Comparison of ENCODE assay signal across 8 mouse cellular contexts in genomic region chr12:80146227-80147223, GRCm38 (mm10). TPM values are rescaled to one million over a fixed set of nuclear protein-coding genes. Genes with fewer than 3 reads are reported as not detected.
A peak's percentile ranks its signal among the peaks of the same experiment; 100 is the strongest.
DNase-seq lines count a peak whose midpoint lies in the region; ATAC-seq and TF ChIP-seq lines count a peak whose summit lies in the region.

No protein-coding gene starts in this region.

- peak; percentile 71 for ATAC-seq in forebrain, postnatal 0 days
- peak; percentile 61; the same call in 1 of the 2 replicates for ATAC-seq in limb, embryonic 12.5 days (ENCODE audit: insufficient number of reproducible peaks, insufficient read depth, low FRiP score, low TSS enrichment, low read depth)
- ATAC-seq in midbrain, embryonic 14.5 days (ENCODE audit: low FRiP score, low TSS enrichment), result no peak
- ATAC-seq in stomach, embryonic 15.5 days (ENCODE audit: insufficient read depth, low FRiP score, low read depth), result peak; percentile 67

- no peak overlapping the region for H3K27ac ChIP-seq in cerebellum, adult 2 months (ENCODE audit: insufficient read depth, low read length)
- 0 out of 2 replicates have a peak overlapping the region, but pooled peaks have one; percentile 40 for H3K27ac ChIP-seq in forebrain, postnatal 0 days (ENCODE audit: low read depth, low read length)
- peak overlapping the region; percentile 35; the same call in 1 of the 2 replicates for H3K27ac ChIP-seq in limb, embryonic 12.5 days
- no peak overlapping the region for H3K27ac ChIP-seq in midbrain, embryonic 14.5 days (replicated peaks; ENCODE audit: low read depth, low read length)
- peak overlapping the region; percentile 73 for H3K27ac ChIP-seq in stomach, embryonic 15.5 days

- no peaks in the 10 kb centered on the region for H3K9me3 ChIP-seq in forebrain, postnatal 0 days (ENCODE audit: low read length)
- H3K9me3 ChIP-seq in limb, embryonic 12.5 days, result no peaks in the 10 kb centered on the region
- no peaks in the 10 kb centered on the region for H3K9me3 ChIP-seq in midbrain, embryonic 14.5 days (ENCODE audit: control insufficient read depth, low read length)
- no peaks in the 10 kb centered on the region for H3K9me3 ChIP-seq in stomach, embryonic 15.5 days

- peak; percentile 76 for TF ChIP-seq CTCF in cerebellum, adult 2 months (IDR thresholded peaks at IDR 0.05; ENCODE audit: borderline replicate concordance, insufficient read depth, low read depth, low read length)
- peak; percentile 87 for TF ChIP-seq CTCF in forebrain, postnatal 0 days (IDR thresholded peaks at IDR 0.05; ENCODE audit: low read depth)

- 42% methylated on average over 21 of the region's 21 CpGs for WGBS in cerebellum, adult 2 months
- 44% methylated on average over 21 of the region's 21 CpGs for WGBS in forebrain, postnatal 0 days
- 28% methylated on average over 21 of the region's 21 CpGs for WGBS in limb, embryonic 12.5 days
- WGBS in midbrain, embryonic 14.5 days, result 50% methylated on average over 21 of the region's 21 CpGs
- WGBS in stomach, embryonic 15.5 days, result 28% methylated on average over 21 of the region's 21 CpGs

- H3K4me3 ChIP-seq in cerebellum, adult 2 months (replicated peaks; ENCODE audit: insufficient read depth, low read depth, low read length), result no peak overlapping the region
- no peak overlapping the region for H3K4me3 ChIP-seq in forebrain, postnatal 0 days (ENCODE audit: low read depth, low read length)
- H3K4me3 ChIP-seq in limb, embryonic 12.5 days (replicated peaks), result no peak overlapping the region
- H3K4me3 ChIP-seq in midbrain, embryonic 14.5 days (replicated peaks; ENCODE audit: low read depth, low read length), result no peak overlapping the region
- H3K4me3 ChIP-seq in stomach, embryonic 15.5 days (replicated peaks), result no peak overlapping the region

- H3K9ac ChIP-seq in forebrain, postnatal 0 days, result no peak overlapping the region; the same call in 1 of the 2 replicates
- no peak overlapping the region for H3K9ac ChIP-seq in limb, embryonic 12.5 days (replicated peaks)
- H3K9ac ChIP-seq in midbrain, embryonic 14.5 days (replicated peaks; ENCODE audit: low read length), result no peak overlapping the region
- H3K9ac ChIP-seq in stomach, embryonic 15.5 days, result no peak overlapping the region

- no peaks in the 10 kb centered on the region for H3K4me1 ChIP-seq in cerebellum, adult 2 months (ENCODE audit: control insufficient read depth, insufficient read depth, low read length)
- H3K4me1 ChIP-seq in forebrain, postnatal 0 days (ENCODE audit: insufficient read depth), result peaks cover 8% of the 10 kb centered on the region
- peaks cover 3% of the 10 kb centered on the region; the same call in 1 of the 2 replicates for H3K4me1 ChIP-seq in limb, embryonic 12.5 days (replicated peaks)
- H3K4me1 ChIP-seq in midbrain, embryonic 14.5 days (ENCODE audit: control insufficient read depth, insufficient read depth, low read length), result 0 out of 2 replicates have a peak, but pooled peaks cover 3% of the 10 kb centered on the region
- peaks cover 6% of the 10 kb centered on the region for H3K4me1 ChIP-seq in stomach, embryonic 15.5 days

- TF ChIP-seq POLR2A in cerebellum, adult 2 months (IDR thresholded peaks at IDR 0.05; ENCODE audit: borderline replicate concordance, insufficient read depth, low read length), result no peak

- peak; percentile 72 for DNase-seq in ovary, postnatal 36 days (ENCODE audit: low spot score)
- no peak for DNase-seq in ovary, adult 18-20 months (ENCODE audit: low spot score)
- DNase-seq in cerebellum, adult 2 months, result peak; percentile 56 to 68
- peak; percentile 86 for DNase-seq in forebrain, postnatal 0 days
- DNase-seq in induced T-regulatory cell, adult 2 months (ENCODE audit: low read depth), result peak; percentile 83
- peak; percentile 87 for DNase-seq in midbrain, embryonic 14.5 days

- H3K4me2 ChIP-seq in forebrain, postnatal 0 days (ENCODE audit: low read depth), result no peak overlapping the region
- H3K4me2 ChIP-seq in limb, embryonic 12.5 days, result no peak overlapping the region
- no peak overlapping the region for H3K4me2 ChIP-seq in midbrain, embryonic 14.5 days (ENCODE audit: low read length)
- H3K4me2 ChIP-seq in stomach, embryonic 15.5 days, result no peak overlapping the region

- H3K27me3 ChIP-seq in cerebellum, adult 2 months (ENCODE audit: control insufficient read depth, insufficient read depth, low read length), result no peaks in the 10 kb centered on the region
- H3K27me3 ChIP-seq in forebrain, postnatal 0 days (ENCODE audit: insufficient read depth, low read length), result no peaks in the 10 kb centered on the region
- H3K27me3 ChIP-seq in limb, embryonic 12.5 days, result no peaks in the 10 kb centered on the region
- no peaks in the 10 kb centered on the region for H3K27me3 ChIP-seq in midbrain, embryonic 14.5 days (ENCODE audit: control insufficient read depth, insufficient read depth, low read length)
- H3K27me3 ChIP-seq in stomach, embryonic 15.5 days (replicated peaks), result no peaks in the 10 kb centered on the region

- H3K36me3 ChIP-seq in forebrain, postnatal 0 days (ENCODE audit: insufficient read depth), result no peaks in the 10 kb centered on the region
- H3K36me3 ChIP-seq in limb, embryonic 12.5 days, result no peaks in the 10 kb centered on the region
- no peaks in the 10 kb centered on the region for H3K36me3 ChIP-seq in midbrain, embryonic 14.5 days (ENCODE audit: control insufficient read depth, insufficient read depth, low read length)
- H3K36me3 ChIP-seq in stomach, embryonic 15.5 days, result no peaks in the 10 kb centered on the region

RNA-seq across cellular contexts. Expression of gene Zfp36l1, which starts 33.7 kb away (rescaled TPM):
- polyA plus RNA-seq in cerebellum, adult 2 months (2012; rRNA removed), result 20.4 and 23.2 TPM in 2 replicates
- 15.3 and 24.1 TPM in 2 replicates for total RNA-seq in forebrain, postnatal 0 days (2014; rRNA removed)
- 37.0 and 43.8 TPM in 2 replicates for polyA plus RNA-seq in forebrain, postnatal 0 days (2015; fragmentation: Nextera tagmentation; extraction: Ambion mirVana)
- 80.7 and 89.8 TPM in 2 replicates for polyA plus RNA-seq in limb, embryonic 12.5 days (2016; fragmentation: Nextera tagmentation; extraction: Ambion mirVana)
- 32.3 and 52.3 TPM in 2 replicates for polyA plus RNA-seq in midbrain, embryonic 14.5 days (2014; fragmentation: Nextera tagmentation; extraction: Ambion mirVana)
- polyA plus RNA-seq in stomach, embryonic 15.5 days (2015; fragmentation: Nextera tagmentation; extraction: Ambion mirVana), result 142 and 146 TPM in 2 replicates

Comparison
In these comparisons a context has a peak if more than half of its experiments do, and no peak if none do; other contexts are left out.
1. H3K27ac ChIP-seq: peak in forebrain, postnatal 0 days (single experiment), limb, embryonic 12.5 days (single experiment) and stomach, embryonic 15.5 days (single experiment); none in cerebellum, adult 2 months (single experiment) and midbrain, embryonic 14.5 days (single experiment).